8 mouse cellular contexts compared by ENCODE assay signal in the genomic region with DNA sequence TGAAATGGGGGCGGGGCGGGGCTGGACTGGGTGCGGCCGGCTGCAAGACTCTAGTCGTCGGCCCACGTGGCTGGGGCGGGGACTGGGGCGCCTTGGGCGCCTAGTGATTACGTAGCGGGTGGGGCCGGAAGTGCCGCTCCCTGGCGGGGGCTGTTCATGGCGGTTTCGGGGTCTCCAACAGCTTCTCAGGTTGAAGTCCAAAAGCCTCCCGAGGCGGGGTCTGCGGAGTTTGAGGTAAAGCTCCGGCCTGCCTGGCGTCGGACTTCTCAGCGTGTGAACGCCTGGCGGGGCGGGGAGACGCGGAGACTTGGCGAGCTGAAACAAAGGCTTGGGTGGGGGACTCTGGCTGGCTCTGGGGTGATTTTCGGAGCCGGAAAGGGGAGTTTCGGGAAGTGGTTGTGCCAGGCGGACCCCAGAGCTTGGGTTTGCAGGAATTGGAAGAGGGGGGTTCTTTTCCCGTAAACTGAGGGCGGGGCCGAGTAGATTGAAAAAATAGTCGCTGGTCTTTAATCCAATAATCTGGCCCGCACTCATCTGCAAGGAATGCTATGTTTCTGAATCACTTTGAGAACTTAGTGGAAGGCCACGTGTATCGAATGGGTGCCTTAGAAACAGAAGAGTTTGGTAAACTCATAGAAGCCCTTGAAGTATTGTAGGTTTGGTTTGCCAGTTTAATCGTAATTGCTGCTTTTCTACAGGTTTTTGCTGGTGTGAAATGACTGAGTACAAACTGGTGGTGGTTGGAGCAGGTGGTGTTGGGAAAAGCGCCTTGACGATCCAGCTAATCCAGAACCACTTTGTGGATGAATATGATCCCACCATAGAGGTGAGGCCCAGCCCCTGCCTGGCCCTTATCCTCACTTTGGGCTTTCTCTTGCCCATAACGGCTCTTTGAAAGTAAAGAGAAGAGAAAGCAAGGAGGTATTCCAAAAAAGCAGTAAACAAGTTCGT. TPM values are rescaled to one million over a fixed set of nuclear protein-coding genes. Genes with fewer than 3 reads are reported as not detected.
DNase-seq lines count a peak whose midpoint lies in the region; ATAC-seq lines count a peak whose summit lies in the region.

A gene (plus strand): TSS at position 79 of the 951 bp plus-strand sequence.

- peak; percentile 94 for ATAC-seq in inflammation-experienced regulatory T-cells, adult 6 months
- ATAC-seq in megakaryocyte-erythroid progenitor cell, adult 5-6 weeks (replicated peaks; ENCODE audit: low FRiP score, low TSS enrichment, poor library complexity, severe bottlenecking) = peak; percentile 98

- DNase-seq in adipocyte (ENCODE audit: low spot score) = peak; percentile 95
- DNase-seq in embryo, embryonic 10 days (ENCODE audit: low spot score) = peak; percentile 93
- DNase-seq in gastrocnemius, postnatal 14 days = peak; percentile 97
- peak; percentile 87 to 97 for DNase-seq in left cerebral cortex, postnatal 10 days (ENCODE audit: extremely low spot score in 1 of 2, low spot score in 2 of 2)
- peak; percentile 93 for DNase-seq in right cerebral cortex, postnatal 25 days
- DNase-seq in urinary bladder, postnatal 4 days (ENCODE audit: low spot score in 2 of 2) = peak; percentile 92 to 97

- intact Hi-C loops in gastrocnemius, postnatal 14 days (cut with DNase I; ENCODE audit: low total_unique reads) = no loop called here
- intact Hi-C loops in left cerebral cortex, postnatal 10 days (cut with DNase I) = loop anchor here (2.0 kb wide), 1 partner anchor 112 kb away; a partner anchor contains a TSS

RNA-seq across cellular contexts. Expression of the gene that starts here (rescaled TPM):
- total RNA-seq in gastrocnemius, postnatal 14 days (2021) = 10 to 100 TPM; 58.9 to 69.4 TPM
- 100 to 1,000 TPM in 1 of 3 experiments, 10 to 100 TPM in 2; 97.0 to 127 (median 97.6) TPM for polyA plus RNA-seq in inflammation-experienced regulatory T-cells, adult 6 months (2017; shearing (Covaris generic))
- total RNA-seq in left cerebral cortex, postnatal 10 days (2021) = 100 to 1,000 TPM; 143 to 169 TPM
- 76.5 and 84.3 TPM in 2 replicates for total RNA-seq in megakaryocyte-erythroid progenitor cell, adult 5-6 weeks (2014; fragmentation: Nextera tagmentation)
- 62.4 and 113 TPM in 2 replicates for total RNA-seq in megakaryocyte-erythroid progenitor cell, adult 5-6 weeks (2017)

Comparison
In these comparisons a context has a peak if more than half of its experiments do, and no peak if none do; other contexts are left out.
1. Peak in every context shown above with its lines: DNase-seq and ATAC-seq.